Mouse (Mus musculus) T-helper 17 cell (primary cell): ENCODE data around the gene Hoxa2.

Experiments
- in situ Hi-C, 2 experiments: fragments of 300-600 bp; cut with MboI, MseI; formaldehyde crosslinking; loops; 1 replicate in 1 of 2; 2 replicates in 1 of 2; pipeline ENCODE4 v1.15.1; 2025; ENCODE audit warnings: high pct_unique_total_duplicates in 2 of 2

Gene Hoxa2

GRCm38 (mm10) chr6:52152226-52153193 is 12.1 kb downstream of the Hoxa2 start:
- in situ Hi-C loops = no loop called here

GRCm38 (mm10) chr6:52151571-52151970 is 13.1 kb downstream of the Hoxa2 start:
- in situ Hi-C loops = no loop called here

- in situ Hi-C loops = no loop called here
Observed at GRCm38 (mm10) chr6:52150401-52150966, 14.1 kb downstream of the Hoxa2 start.

GRCm38 (mm10) chr6:52139115-52139514 is 25.5 kb downstream of the Hoxa2 start:
- in situ Hi-C loops = no loop called here

- in situ Hi-C loops = no loop called here
Observed at GRCm38 (mm10) chr6:52138576-52138975, 26.1 kb downstream of the Hoxa2 start.

- in situ Hi-C loops = no loop called here
Observed at GRCm38 (mm10) chr6:52137841-52138535, 26.6 kb downstream of the Hoxa2 start.

GRCm38 (mm10) chr6:52123673-52124072 is 41.0 kb downstream of the Hoxa2 start:
- in situ Hi-C loops = no loop called here

- in situ Hi-C loops = no loop called here
Observed at GRCm38 (mm10) chr6:52121173-52121572, 43.5 kb downstream of the Hoxa2 start.

GRCm38 (mm10) chr6:52118903-52119635 is 45.6 kb downstream of the Hoxa2 start:
- in situ Hi-C loops = no loop called here

- in situ Hi-C loops = no loop called here
Observed at GRCm38 (mm10) chr6:52115899-52116298, 48.7 kb downstream of the Hoxa2 start.
